Mouse (Mus musculus) yolk sac, embryonic 10.5 days (tissue): ENCODE results near the gene Scgb2b7.
"Not testable (repeated sequence)": the region's sequence is repeated elsewhere in the genome, so short reads cannot be mapped to it uniquely, and the experiment has no call there.

ENCODE experiments used
- DNase-seq: peaks from one replicate; pipeline ENCODE4 v3.0.0-alpha.2; 2017; ENCODE audit warnings: low spot score

Scgb2b7 gene

GRCm38 (mm10) chr7:31705657-31706056 lies at the start of gene Scgb2b7:
Gene Scgb2b7 (minus strand): TSS chr7:31705757.
- DNase-seq: not testable (repeated sequence)

GRCm38 (mm10) chr7:31712365-31712764 lies 6.8 kb upstream of the Scgb2b7 start, which contains the start of gene Scgb1b7:
Gene Scgb1b7 (plus strand): TSS chr7:31712665.
- not testable (repeated sequence) for DNase-seq
